Mouse (Mus musculus): ENCODE data around the gene Helz. TPM values are rescaled to one million over a fixed set of nuclear protein-coding genes. Genes with fewer than 3 reads are reported as not detected.
"Not testable (repeated sequence)": the region's sequence is repeated elsewhere in the genome, so short reads cannot be mapped to it uniquely, and the experiment has no call there.

Helz gene
- polyA plus RNA-seq (2014; fragmentation: Nextera tagmentation; extraction: Ambion mirVana) = 25.4 and 27.4 TPM in 2 replicates

DNA sequence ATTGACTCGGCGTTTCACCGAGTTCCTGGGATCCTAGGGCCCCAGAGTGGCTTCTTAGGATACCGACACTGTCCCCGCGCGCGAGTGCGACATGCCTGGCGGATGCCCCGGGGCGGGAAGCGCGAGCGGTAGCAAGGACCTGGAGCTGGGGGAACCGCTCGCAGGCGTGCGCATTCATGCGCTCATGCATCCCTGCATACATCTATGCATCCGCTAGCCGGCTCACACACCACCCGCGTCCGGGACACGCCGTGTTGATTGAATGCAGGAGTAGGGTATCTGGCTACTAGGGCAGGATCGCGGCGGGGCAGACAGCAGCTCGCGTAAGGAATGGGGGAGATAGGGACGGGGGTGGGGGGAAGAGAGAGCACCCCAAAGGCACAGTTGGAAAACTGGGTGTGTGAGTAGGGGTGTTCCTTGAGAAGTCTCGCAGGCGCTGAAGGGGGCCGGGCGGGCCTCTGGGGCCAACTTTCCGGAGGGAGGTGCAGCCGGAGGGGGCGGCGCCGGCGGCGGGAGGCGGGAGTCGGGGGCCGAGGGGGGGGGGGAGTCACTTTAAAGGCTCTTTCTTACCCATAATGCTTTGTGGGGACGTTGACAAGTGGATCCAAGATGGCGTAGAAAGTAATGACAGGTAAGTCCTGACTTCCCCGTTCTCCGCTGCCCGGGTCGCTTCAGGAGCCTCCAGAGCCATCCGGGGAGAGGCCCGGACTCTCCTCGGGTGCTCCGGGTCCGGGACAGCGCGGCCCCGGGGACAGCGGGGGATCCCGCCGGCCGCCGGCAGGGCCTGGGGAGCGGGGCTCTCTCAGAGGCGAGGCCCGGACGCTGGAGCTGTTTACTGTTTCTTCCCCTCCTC is at the start of gene Helz:
Gene Helz, plus strand, starts transcription at position 580 of the 853 bp plus-strand sequence.
- no peaks in the 10 kb centered on the region; the same call in 1 of the 2 replicates for H3K27me3 ChIP-seq (ENCODE audit: control insufficient read depth, insufficient read depth, low read length)
- peak within 1 kb of the TSS; percentile 98 for H3K4me2 ChIP-seq (ENCODE audit: low read depth, low read length, severe bottlenecking)
- no peaks in the 10 kb centered on the region for H3K36me3 ChIP-seq (ENCODE audit: control insufficient read depth, insufficient read depth, low read length)
- H3K9me3 ChIP-seq (ENCODE audit: control insufficient read depth, low read length) = no peaks in the 10 kb centered on the region
- H3K9ac ChIP-seq (ENCODE audit: low read length) = peak within 1 kb of the TSS; percentile 88
- H3K4me1 ChIP-seq (replicated peaks; ENCODE audit: control insufficient read depth, insufficient read depth, low read length) = 0 out of 2 replicates have a peak, but pooled peaks cover 3% of the 10 kb centered on the region
- H3K27ac ChIP-seq (ENCODE audit: low read depth, low read length) = peak within 1 kb of the TSS; percentile 57
- under 1% methylated on average over 68 of the region's 70 CpGs for WGBS
- peak within 1 kb of the TSS; percentile 95 for H3K4me3 ChIP-seq (ENCODE audit: low read depth, low read length)
- DNase-seq (ENCODE audit: low spot score) (peak; percentile 90), ATAC-seq (replicated peaks; ENCODE audit: low FRiP score) (peak; percentile 77)

DNA sequence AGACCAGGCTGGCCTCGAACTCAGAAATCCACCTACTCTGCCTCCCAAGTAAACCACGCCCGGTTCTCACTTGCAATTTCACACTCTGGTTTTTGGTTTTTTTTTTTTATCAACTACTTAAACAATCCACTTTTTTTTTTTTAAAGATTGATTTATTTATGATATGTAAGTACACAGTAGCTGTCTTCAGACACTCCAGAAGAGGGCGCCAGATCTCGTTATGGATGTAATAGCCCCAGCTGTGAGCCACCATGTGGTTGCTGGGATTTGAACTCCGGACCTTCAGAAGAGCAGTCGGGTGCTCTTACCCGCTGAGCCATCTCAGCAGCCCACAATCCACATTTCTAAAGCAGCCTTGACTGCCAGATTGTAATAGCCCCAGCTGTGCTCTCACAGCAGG is 44.9 kb upstream of the Helz start:
- 89% methylated on average over 8 of the region's 8 CpGs for WGBS

DNA sequence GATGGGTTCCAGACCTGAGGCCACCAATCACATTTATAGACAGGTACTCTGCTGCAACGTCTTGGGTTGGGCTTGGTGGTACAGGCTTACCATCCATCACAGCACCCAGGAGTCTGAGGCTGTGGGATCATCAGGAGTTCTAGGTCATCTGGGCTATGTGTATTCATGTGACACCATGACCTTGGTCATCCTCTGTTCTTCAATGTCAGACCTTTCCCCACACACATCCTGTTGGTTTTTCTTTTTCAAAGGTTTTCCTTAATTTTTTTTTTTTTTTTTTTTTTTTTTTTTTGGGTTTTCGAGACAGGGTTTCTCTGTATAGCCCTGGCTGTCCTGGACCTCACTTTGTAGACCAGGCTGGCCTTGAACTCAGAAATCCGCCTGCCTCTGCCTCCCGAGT is 43.4 kb upstream of the Helz start:
- H3K9ac ChIP-seq (ENCODE audit: low read length); ATAC-seq (replicated peaks; ENCODE audit: low FRiP score); H3K9me3 ChIP-seq (ENCODE audit: control insufficient read depth, low read length); H3K4me2 ChIP-seq (ENCODE audit: low read depth, low read length, severe bottlenecking); H3K4me3 ChIP-seq (ENCODE audit: low read depth, low read length); H3K4me1 ChIP-seq (replicated peaks; ENCODE audit: control insufficient read depth, insufficient read depth, low read length); DNase-seq (ENCODE audit: low spot score); H3K27ac ChIP-seq (ENCODE audit: low read depth, low read length); H3K27me3 ChIP-seq (ENCODE audit: control insufficient read depth, insufficient read depth, low read length); H3K36me3 ChIP-seq (ENCODE audit: control insufficient read depth, insufficient read depth, low read length): not testable (repeated sequence)
- 98% methylated on average over 3 of the region's 4 CpGs for WGBS

More for the DNA sequence above, 44.9 kb upstream of the Helz start:
- Histone ChIP-seq H3K27me3 (ENCODE audit: control insufficient read depth, insufficient read depth, low read length) (no peaks in the 10 kb centered on the region), H3K9ac (ENCODE audit: low read length) (no peak overlapping the region), H3K36me3 (ENCODE audit: control insufficient read depth, insufficient read depth, low read length) (no peaks in the 10 kb centered on the region), H3K4me2 (ENCODE audit: low read depth, low read length, severe bottlenecking) (no peak overlapping the region), H3K4me3 (ENCODE audit: low read depth, low read length) (no peak overlapping the region), H3K9me3 (ENCODE audit: control insufficient read depth, low read length) (no peaks in the 10 kb centered on the region), H3K27ac (ENCODE audit: low read depth, low read length) (no peak overlapping the region), H3K4me1 (replicated peaks; ENCODE audit: control insufficient read depth, insufficient read depth, low read length) (no peaks in the 10 kb centered on the region)
- ATAC-seq (replicated peaks; ENCODE audit: low FRiP score) (no peak), DNase-seq (ENCODE audit: low spot score) (no peak)

DNA sequence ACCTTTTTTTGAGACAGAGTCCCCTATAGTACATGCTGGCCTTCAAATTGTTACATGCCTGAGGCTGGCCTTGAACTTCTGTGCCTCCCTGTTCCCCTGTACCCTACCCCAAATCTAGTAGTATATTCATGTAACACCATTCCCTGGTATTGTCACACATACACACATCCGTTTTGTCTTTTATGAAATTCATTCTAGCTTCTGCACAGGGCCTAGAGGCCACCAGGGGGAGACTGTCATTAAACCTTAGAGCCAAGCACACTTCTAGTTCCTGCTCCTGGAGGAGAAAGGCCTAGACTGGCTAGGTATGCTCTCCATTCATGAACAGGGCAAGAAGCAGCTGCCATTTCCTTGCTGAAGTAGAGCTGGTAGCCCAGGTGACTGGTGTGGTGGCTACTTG is 41.5 kb upstream of the Helz start:
- DNase-seq (ENCODE audit: low spot score) (no peak), ATAC-seq (replicated peaks; ENCODE audit: low FRiP score) (no peak)
- Histone ChIP-seq H3K27ac (ENCODE audit: low read depth, low read length) (no peak overlapping the region), H3K9ac (ENCODE audit: low read length) (no peak overlapping the region), H3K27me3 (ENCODE audit: control insufficient read depth, insufficient read depth, low read length) (no peaks in the 10 kb centered on the region), H3K4me3 (ENCODE audit: low read depth, low read length) (no peak overlapping the region), H3K4me1 (replicated peaks; ENCODE audit: control insufficient read depth, insufficient read depth, low read length) (peaks cover 6% of the 10 kb centered on the region), H3K4me2 (ENCODE audit: low read depth, low read length, severe bottlenecking) (no peak overlapping the region), H3K36me3 (ENCODE audit: control insufficient read depth, insufficient read depth, low read length) (no peaks in the 10 kb centered on the region), H3K9me3 (ENCODE audit: control insufficient read depth, low read length) (no peaks in the 10 kb centered on the region)
- 64% methylated on average over 1 of the region's 1 CpGs for WGBS

DNA sequence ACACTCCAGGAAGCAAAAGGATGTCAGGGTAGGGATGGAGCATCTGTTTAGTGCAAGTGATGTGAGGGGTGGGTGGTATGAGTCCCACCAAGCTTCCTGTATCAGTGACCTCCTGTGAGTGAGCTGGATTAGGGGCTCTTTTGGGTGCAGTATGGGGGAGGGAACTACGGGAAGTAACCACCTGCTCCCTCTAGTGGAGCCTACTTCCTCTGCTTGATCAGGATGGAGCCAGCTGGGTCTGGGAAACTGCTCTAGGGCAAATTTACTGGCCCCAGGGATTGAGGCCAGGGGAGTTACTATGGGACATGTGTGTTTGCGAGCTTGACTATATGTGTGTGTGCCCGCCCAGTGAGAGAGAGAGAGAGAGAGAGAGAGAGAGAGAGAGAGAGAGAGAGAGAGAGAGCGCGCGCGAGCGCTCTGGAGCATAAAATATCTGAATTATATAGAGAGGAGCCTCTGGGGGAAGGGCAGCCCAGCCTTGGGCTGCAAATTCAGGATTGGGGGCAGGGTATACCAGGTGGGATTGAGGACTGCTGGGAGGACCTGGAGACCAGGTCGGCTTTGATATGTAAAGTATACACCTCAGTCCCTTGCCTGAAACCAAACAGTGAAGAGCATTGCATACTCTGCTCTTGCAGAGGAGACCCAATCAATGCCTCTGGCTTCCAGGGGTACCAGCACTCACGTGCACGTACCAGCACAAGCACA is 37.9 kb upstream of the Helz start:
- H3K4me2 ChIP-seq (ENCODE audit: low read depth, low read length, severe bottlenecking) = no peak overlapping the region
- H3K4me3 ChIP-seq (ENCODE audit: low read depth, low read length) = no peak overlapping the region
- 20% methylated on average over 11 of the region's 11 CpGs for WGBS

DNA sequence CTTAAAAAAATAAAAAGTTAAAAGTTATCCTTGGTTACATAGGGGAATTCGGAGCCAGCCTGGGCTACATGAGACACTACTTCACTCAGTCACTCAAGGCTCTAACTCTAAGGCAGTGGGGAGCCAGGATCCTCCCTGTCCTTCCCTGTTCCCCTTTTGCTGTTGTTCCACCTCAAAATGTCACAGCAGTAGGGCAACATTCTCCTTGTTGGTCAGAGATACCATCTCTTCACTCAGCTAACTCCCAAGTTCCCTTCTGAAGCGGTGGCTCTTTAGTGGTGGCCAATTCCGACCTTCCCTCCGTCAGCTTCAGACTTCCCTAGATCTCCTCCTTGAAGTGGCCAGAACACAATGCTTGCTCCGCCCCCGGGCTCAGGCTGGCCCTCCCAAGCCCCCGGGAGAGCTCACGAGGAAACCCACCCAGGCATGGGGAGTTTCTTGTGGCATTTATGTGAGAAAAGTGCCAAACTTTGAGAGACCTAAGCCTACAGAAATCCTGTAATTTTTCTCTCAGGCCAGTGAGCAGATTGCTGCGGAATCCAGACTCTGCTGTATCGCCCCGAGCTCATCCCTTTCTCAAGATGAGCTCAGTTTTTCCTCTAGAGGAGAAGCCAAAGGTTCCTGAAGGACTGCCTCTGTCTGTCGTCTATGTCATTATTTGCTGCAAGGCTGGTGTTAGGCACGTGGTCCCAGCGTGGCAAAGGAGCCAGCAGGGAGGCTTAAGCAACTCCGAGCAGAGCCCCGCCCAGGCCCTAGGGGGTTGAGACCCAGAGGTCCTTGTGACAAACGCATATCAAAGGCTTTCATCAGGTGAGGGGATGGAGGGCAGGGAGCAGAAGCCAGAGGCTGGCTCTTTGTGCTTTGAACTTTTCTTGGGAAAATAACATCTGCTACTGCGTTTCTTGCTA is 37.1 kb upstream of the Helz start:
- 0 out of 2 replicates have a peak, but pooled peaks have one; percentile 5 for ATAC-seq (replicated peaks; ENCODE audit: low FRiP score)
- peak; percentile 67 for DNase-seq (ENCODE audit: low spot score)
- no peaks in the 10 kb centered on the region for H3K9me3 ChIP-seq (ENCODE audit: control insufficient read depth, low read length)
- H3K4me3 ChIP-seq (ENCODE audit: low read depth, low read length) = no peak overlapping the region
- peak overlapping the region; percentile 19; the same call in 1 of the 2 replicates for H3K4me2 ChIP-seq (ENCODE audit: low read depth, low read length, severe bottlenecking)
- H3K36me3 ChIP-seq (ENCODE audit: control insufficient read depth, insufficient read depth, low read length) = no peaks in the 10 kb centered on the region
- H3K9ac ChIP-seq (ENCODE audit: low read length) = peak overlapping the region; percentile 31
- H3K27ac ChIP-seq (ENCODE audit: low read depth, low read length) = no peak overlapping the region
- H3K4me1 ChIP-seq (replicated peaks; ENCODE audit: control insufficient read depth, insufficient read depth, low read length) = peaks cover 6% of the 10 kb centered on the region
- 5% methylated on average over 18 of the region's 18 CpGs for WGBS
- no peaks in the 10 kb centered on the region for H3K27me3 ChIP-seq (ENCODE audit: control insufficient read depth, insufficient read depth, low read length)

More for the DNA sequence above, 37.9 kb upstream of the Helz start:
- H3K9me3 ChIP-seq (ENCODE audit: control insufficient read depth, low read length) = no peaks in the 10 kb centered on the region
- H3K4me1 ChIP-seq (replicated peaks; ENCODE audit: control insufficient read depth, insufficient read depth, low read length) = peaks cover 6% of the 10 kb centered on the region
- no peaks in the 10 kb centered on the region for H3K36me3 ChIP-seq (ENCODE audit: control insufficient read depth, insufficient read depth, low read length)
- DNase-seq (ENCODE audit: low spot score) (peak; percentile 56), ATAC-seq (replicated peaks; ENCODE audit: low FRiP score) (peak; percentile 53; the same call in 1 of the 2 replicates)
- H3K27ac ChIP-seq (ENCODE audit: low read depth, low read length) = no peak overlapping the region
- no peak overlapping the region for H3K9ac ChIP-seq (ENCODE audit: low read length)
- H3K27me3 ChIP-seq (ENCODE audit: control insufficient read depth, insufficient read depth, low read length) = no peaks in the 10 kb centered on the region

DNA sequence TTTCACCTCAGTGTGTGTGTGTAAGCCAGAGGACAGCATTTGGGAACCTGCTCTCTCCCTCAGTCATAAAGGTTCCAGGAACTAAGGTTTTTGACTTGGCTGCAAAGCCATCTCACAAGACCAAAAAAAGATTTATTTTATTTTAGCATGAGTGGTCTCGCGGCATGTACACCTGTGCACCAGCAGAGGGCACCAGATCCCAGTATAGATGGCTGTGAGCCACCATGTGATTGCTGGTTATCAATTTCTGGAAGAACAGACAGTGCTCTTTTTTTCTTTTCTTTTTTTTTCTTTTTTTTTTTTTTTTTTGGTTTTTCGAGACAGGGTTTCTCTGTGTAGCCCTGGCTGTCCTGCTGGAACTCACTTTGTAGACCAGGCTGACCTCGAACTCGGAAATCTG is 35.8 kb upstream of the Helz start:
- not testable (repeated sequence) for H3K4me1 ChIP-seq (replicated peaks; ENCODE audit: control insufficient read depth, insufficient read depth, low read length); H3K4me2 ChIP-seq (ENCODE audit: low read depth, low read length, severe bottlenecking); H3K36me3 ChIP-seq (ENCODE audit: control insufficient read depth, insufficient read depth, low read length); H3K9me3 ChIP-seq (ENCODE audit: control insufficient read depth, low read length); H3K27me3 ChIP-seq (ENCODE audit: control insufficient read depth, insufficient read depth, low read length); ATAC-seq (replicated peaks; ENCODE audit: low FRiP score); H3K27ac ChIP-seq (ENCODE audit: low read depth, low read length); H3K4me3 ChIP-seq (ENCODE audit: low read depth, low read length); H3K9ac ChIP-seq (ENCODE audit: low read length)
- DNase-seq (ENCODE audit: low spot score) = peak; percentile 82
- WGBS = 52% methylated on average over 5 of the region's 5 CpGs

DNA sequence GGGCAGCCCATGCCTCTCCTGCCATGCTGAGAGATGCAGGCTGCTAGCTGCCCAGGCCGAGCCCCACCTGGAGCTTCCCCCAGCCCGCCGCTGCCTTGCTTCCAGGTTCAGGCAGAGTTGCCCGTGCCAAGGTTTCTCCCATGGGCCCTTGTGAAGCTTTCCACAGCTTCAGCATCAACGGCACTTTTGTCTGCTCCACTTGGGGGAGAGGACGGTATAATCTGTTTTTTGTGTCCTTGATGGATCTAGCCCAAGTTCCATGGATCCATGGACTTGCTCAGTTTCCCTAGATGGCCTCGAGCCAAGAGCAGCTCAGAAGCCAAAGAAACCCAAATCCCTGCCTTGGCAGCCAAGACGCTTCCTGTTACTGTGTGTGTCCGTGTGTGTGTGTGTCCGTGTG is 34.7 kb upstream of the Helz start:
- WGBS = 85% methylated on average over 10 of the region's 10 CpGs
- Histone ChIP-seq H3K27me3 (ENCODE audit: control insufficient read depth, insufficient read depth, low read length) (no peaks in the 10 kb centered on the region), H3K4me1 (replicated peaks; ENCODE audit: control insufficient read depth, insufficient read depth, low read length) (peaks cover 6% of the 10 kb centered on the region), H3K36me3 (ENCODE audit: control insufficient read depth, insufficient read depth, low read length) (no peaks in the 10 kb centered on the region), H3K4me3 (ENCODE audit: low read depth, low read length) (no peak overlapping the region), H3K4me2 (ENCODE audit: low read depth, low read length, severe bottlenecking) (no peak overlapping the region), H3K9me3 (ENCODE audit: control insufficient read depth, low read length) (no peaks in the 10 kb centered on the region), H3K9ac (ENCODE audit: low read length) (no peak overlapping the region), H3K27ac (ENCODE audit: low read depth, low read length) (no peak overlapping the region)
- ATAC-seq (replicated peaks; ENCODE audit: low FRiP score) (no peak), DNase-seq (ENCODE audit: low spot score) (no peak)

All from forebrain, embryonic 11.5 days (tissue).